Mouse (Mus musculus) testis, postnatal 14 days (tissue): ENCODE data around the gene Ska2.

Experiments used
- DNase-seq: peaks from one replicate; pipeline ENCODE4 v3.0.0; 2021; ENCODE audit warnings: low spot score

Gene Ska2

DNA sequence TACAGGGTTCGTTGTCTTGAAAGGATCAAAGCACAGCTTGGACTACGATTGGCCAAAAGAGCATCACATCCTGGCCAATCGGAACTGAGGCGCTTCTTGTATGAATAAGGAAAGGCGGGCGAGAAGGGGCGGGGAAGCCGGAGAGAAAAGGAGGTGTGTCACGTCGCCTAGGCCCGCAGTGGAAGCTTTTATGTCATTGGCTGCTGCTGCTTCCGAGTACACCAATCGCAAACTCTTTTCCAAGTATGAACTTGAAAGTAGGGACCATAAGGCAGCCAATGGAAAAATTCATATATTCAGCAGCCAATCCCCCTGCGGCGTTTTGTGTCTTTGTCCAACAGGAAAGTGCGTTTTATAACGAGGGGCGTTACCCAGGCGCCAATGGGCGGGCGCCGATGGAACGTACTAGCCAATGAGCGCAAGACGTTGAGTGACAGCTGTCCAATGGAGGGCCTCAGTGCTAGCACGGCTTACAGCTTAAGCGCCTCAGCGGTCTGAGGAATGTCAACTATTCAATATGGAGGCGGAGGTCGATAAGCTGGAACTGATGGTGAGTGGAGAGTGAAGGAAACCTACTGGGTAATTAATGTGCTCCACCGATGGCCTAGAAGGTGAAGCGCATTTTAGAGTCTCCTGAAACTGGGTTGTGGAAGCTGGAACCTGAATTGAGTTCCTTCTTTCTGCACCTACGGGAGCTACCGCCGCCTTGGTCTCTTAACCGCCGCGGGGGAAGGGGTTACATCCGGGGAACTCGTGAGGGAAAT lies at the start of gene Ska2:
TSS of gene Ska2 (plus strand) at position 480 of the 764 bp plus-strand sequence.
- peak; percentile 99 for DNase-seq

DNA sequence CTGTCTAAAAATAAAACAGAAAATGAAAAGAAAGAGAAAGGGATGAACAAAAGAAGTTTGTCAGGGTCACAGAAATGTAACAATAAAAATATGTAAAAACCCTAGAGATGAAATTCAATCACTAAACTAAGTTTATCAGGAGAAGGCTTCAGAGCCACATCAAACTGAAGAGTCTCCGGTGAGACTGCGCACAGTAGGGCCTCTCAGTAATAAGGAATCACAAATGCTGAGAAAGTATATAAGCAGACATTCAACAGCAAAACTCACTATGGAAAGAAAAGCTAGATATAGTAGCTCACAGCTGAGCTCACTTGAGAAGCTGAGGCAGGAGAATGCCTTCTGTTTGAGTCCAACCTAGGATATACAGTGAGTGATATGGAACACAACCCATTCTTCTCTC lies 48.6 kb upstream of the Ska2 start:
- DNase-seq: no peak

DNA sequence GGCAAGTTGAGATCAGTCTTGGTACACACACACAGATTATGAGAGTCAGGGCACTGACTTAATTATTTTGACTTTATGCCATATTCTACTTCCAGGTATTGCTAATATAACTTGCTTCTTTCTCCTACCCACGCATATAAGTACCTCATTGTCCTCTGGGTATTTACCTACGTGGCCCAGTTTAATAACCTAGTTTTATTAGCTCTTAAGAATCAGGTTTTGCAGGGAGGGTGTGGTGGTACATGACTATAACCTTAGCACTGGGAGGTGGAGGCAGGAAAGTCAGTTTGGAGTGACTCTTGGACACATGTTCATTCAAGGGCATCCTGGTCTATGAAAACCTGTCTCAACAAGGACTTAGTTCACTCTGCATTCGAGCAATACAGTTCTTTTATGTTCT lies 46.9 kb upstream of the Ska2 start:
- DNase-seq: no peak

DNA sequence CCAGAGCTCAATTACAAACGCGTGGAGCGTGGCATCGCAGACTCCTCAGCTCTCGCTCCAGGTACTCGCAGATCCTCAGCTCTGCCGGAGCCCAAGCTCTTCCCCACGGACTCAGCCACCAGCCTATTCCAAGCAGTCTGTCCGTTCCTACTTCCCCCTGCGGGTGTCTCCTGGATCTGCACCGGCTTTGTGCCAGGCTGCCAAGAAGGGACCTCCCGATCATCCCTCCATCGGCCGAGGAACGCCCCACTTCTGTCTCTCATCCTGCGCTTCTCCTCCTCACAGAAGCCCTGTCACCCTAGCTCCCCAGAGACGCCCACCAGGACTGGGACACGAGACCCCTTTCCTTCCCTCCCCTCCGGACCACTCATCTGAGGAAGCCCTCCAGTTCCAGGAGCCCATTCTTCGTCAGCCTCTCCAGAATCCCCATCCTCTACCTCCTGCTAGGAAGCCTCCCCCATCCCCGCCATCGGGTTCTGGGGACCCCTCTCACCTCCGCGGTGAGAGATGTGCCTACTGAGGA lies 35.6 kb upstream of the Ska2 start:
- peak; percentile 62 for DNase-seq

DNA sequence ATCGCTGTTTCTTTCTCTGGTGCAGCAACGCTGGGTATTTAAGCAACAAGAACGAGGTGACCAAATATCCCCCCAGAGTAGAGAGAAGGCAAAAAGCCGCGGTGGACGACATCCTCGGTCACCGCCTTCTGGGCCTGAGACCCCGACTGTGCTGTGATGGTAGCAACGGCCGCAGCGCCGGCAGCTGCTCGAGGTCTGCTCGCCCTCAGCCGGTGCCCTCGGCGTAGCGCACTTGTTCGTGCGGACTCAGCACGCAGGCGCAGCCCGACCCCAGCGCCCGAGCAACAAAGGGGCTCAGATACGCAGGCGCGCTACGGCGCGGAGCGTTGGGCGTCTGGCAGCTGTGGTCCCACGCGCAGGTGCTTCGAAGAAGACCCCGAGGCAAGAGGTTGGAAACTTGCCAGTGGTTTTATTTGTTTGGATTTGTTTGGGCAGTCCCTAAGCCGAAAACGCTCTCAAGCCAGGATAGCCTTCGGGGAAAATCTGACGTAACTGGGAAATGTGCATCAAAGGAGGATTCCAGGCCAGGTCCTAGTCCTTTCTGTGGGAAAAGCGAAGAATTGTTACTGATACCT lies 35.1 kb upstream of the Ska2 start, which contains the start of gene Gdpd1:
TSS of gene Gdpd1 (minus strand) at position 197 of the 575 bp plus-strand sequence.
- peak; percentile 93 for DNase-seq

DNA sequence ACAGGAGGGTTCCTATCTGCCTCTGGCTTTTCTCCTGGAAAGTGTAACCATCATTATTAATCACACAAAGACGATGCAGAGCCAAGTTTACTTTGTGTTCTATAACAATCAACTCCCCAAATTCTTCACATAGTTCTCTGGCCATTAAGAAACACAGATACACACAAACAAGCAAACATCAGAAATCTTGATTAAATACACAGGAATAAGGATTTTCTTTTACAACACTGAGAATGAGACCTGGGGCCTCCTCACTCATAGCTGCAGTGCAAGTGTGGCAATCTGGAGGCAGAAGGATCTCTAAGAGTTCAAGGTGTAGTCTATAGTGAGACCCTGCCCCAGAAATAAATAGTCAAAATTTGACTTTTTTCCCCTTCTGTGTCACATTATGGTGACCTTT lies 25.3 kb upstream of the Ska2 start:
- DNase-seq: no peak

DNA sequence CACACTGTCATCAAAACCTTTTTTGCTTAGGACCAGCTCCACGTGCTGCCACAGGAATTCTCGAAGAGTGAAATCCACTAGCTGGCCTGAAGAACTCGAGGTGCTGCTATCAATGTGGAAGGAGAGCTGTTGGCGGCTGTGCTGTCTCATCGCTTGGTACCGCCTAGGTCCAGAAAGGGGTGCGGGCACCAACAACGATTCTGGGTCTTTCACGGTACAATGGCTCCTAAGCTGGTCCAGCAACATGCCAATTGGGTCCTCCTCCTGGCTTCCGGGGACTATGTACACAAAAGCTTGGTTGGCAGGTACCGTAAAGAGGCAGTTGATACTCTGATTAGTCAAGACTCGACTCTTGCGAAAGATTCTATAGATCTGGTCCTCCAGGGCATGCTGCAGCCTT lies 23.6 kb upstream of the Ska2 start:
- no peak for DNase-seq

DNA sequence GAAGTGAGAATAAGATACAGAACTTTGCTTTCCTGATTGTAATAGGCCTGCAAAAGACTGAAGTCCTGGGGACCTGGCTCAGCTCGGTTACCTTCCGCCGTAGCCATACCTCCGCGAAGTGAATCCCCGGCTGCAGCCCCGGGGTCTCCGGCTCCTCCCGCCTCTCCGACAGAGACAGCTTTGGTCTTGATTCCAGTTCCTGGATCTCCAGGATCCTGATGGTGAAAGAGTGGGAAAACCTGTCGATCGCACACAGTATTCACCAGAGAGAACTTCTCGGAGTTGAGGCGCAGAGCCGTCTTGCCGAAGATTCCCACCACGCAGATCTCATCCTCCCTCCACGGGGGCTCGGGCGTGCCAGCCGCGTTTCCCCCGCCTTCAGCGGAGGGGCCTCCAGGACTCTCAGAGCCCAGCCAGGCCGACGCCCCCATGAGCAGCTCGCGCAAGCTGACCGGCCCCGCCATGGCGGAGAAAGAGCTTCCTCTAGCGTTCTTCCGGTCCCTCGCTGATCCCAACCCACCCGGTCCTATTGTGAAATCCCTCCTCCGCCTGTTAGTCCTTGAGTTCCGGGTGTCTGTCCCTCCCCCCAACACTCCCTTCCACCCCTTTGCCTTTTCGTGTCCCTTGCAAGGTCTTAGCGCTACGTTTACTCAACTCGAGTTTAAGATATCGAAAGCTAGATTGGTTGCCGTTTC lies 22.6 kb upstream of the Ska2 start, which contains the start of gene Smg8:
TSS of gene Smg8 (minus strand) at position 485 of the 695 bp plus-strand sequence.
- DNase-seq: peak; percentile 88

DNA sequence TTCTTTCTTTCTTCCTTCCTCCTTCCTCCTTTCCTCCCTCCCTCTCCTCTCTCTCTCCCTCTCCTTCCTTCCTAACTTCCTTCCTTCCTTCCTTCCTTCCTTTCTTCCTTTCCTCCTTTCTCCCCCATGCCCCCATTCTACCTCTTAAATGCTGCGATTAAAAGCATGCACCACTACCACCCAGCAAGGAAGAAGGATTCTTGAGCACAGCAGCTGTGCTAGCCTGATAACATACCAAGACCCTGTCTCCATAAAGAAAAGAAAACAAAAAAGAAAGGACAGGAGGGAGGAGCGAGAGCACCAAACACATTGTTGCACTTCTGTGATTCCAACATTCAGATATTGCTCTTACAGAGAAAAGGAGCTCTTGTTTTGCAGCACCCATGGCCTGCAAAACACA lies 21.9 kb upstream of the Ska2 start:
- DNase-seq: no peak

DNA sequence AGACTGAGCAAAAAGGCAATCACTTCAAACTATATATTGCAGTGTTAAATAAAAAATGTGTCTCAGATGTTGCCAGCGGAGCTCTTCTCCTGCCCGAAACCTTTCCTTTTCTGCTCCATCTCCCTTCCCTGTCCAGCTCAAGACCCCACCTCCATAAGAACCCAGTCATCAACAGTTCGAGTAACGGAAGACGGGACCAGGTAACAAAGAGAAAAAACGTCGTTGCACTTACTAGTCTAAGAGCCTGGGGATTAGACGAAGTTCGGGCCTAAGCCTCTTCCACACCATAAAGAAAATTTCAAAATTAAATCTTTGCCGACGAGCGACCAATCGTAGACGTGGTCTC lies 652 bp upstream of the Ska2 start, which contains the start of gene Prr11:
TSS of gene Prr11 (minus strand) at position 300 of the 346 bp plus-strand sequence.
- no peak for DNase-seq

DNA sequence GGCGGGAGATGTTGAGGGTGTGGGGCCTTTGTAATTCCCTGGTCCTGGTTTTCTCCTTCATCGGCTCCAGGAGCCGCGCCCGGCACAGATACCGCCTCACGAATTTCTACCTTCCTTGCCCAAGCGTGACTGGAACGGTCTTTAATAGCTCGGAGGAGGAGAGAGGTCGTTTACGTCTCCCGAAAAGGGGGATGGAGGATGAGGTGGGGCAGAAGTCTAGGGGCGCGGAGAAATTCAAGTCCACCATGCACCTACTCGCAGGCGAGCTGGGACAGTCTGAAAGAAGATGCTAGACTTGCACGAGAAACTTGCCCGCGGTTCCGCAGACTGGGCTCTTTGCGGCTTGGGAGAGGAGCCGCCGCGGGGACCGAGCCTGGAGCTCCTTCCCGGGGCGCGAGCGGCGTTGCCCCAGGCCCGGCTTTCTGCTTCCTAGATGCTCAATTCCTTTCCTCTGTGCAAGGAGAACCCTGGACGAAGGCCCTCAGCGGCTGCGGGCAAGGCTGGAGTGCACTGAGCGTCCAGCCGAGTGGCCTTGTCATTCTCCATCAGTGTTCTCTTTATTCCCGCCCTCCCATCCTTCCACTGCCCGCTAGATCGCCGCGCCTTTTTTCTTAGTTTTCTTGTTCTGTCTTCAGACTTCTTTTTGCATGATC lies 611 bp downstream of the Ska2 start:
- peak; percentile 66 for DNase-seq

DNA sequence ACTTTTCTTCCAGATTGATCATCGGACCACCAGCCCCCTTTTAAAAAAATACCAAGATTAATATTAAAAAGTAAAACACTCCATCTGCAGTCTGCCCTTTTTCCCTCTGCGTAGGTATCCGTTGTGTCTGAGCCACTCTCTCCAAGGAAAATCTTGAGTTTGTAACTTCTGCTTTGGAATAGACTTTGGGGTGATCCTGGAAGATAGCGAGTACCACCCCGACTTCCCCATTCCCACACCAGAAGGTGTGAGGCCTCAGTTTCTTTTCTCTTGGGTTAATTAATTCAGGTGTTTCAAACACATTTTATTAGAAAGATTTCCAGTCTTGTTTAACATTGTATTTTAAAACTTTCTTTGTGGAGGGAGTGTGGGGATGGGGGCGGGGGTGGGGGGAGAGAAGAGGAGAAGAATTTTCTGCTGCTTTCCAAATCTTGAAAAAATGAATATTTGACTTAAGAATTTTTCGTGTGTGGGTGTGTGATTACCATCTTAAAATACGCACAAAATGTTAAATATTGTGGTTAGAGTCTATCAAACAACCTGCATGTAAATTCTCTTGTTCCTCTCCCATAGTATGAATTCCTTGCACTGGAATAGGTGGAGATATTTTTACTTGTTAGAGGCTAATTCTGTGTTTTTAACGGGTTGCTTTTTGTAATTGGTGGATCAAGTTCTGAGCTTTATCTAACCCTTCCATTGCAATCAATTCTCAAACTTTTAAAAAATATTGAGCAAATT lies 1.3 kb downstream of the Ska2 start:
- no peak for DNase-seq

DNA sequence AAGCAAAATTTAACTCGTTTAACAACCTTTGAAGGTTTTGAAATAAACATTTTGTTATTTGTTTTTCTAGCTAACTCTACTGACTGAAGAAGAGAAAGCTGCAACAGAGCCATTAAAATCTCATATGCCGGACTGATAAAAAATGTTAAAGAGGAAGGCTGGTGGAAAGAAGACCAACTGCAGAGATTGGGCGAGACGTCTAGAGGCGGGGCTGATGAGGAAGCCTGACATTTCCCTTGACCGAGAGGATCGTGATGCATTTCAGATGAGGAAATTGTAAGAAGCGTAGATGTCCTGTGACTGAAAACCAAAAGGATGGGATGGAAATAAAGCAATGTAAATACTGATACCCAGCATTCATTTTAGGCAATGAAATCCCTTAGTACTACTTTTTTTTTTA lies 12.8 kb downstream of the Ska2 start:
- DNase-seq: no peak

DNA sequence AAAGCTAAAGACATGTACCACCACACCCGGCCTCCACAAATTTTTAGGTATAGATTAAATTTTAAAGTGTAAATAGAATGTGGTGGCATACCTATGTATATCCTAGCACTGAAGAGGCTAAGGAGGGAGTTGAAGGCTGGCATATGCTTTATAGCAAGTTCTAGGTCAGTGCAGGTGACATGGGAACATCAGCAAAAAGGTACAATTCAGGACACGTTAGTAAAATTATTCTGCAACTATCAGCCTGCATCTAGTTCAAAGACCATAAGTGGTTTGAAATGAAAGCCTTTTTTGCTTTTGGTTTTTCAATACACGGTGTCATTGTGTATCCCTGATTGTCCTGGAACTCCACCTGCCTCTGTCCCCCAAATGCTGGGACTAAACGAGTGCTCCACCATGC lies 16.5 kb downstream of the Ska2 start:
- DNase-seq: no peak

DNA sequence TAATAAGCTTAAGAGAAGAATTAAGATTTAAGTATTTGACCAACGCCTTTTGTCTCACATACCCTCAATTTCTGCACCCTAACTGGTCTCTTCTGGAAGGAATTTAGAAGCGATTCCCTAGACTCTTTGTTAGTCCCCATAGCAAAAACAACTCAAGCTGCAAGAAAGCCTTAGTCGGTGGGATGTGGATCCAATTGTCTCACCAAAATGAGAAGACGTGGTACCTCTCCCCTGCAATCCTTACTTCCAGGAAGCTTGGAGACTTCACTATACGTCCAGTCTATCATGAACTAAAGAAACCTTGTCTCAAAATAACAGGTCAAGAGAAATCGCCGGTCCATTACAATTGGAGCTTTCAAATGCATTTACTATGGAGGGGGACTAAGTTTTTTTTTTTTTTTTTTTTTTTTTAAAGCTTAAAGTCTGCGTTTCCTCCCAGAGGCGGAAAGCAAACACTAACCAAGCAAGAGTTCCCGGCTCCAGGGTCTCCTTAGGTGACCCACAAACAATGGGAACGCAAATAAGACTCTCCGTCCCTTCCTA lies 17.3 kb downstream of the Ska2 start:
- no peak for DNase-seq

DNA sequence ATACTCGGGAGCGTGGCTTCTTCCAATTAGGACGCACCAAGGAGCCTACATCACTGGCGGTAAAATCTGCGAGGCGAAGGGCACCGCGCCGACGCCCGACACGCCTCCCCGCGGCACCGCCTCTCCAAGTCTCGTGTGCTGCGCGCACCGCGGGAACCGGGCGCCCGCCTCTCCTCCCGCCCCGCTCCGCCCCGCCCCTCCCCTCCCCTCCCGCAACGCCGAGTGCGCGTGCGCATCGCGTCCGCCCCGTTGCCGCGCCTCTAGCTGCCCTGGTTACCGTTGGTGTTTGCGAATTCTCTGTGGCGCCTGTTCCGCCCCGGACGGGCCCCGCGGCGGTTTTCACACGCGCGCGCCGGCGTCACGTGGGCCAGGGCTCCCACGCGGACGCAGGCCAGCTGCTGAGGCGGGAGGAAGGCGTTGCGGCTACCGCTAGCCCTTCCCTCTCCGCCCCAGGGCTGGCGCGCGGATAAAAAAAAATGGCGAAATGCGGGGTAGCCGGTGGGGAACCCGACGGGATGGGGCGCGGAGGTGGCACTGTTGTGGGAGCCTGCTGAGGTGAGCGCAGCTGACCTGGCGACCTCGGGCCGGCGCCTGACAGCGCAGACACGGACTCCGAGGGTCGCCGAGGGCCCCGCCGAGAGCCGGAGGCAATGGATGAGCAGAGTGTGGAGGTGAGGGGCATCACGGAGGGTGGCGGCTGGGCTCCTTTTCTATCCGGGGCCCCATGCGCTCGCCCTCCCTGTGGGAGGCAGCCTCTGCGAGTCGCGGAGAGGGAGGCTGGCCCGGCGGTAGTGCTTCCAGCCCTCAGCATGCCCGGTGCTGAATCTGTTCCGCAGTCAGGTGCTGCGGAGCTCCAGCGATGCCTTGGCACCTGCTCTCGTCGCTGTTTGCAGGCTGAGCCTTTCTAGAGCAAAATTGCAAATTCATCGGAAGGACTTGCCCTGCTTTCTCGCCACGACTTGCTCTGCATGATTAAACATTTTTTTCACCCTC lies 18.1 kb downstream of the Ska2 start, which contains the start of gene Trim37:
TSS of gene Trim37 (plus strand) at position 254 of the 993 bp plus-strand sequence.
- DNase-seq: peak; percentile 90

DNA sequence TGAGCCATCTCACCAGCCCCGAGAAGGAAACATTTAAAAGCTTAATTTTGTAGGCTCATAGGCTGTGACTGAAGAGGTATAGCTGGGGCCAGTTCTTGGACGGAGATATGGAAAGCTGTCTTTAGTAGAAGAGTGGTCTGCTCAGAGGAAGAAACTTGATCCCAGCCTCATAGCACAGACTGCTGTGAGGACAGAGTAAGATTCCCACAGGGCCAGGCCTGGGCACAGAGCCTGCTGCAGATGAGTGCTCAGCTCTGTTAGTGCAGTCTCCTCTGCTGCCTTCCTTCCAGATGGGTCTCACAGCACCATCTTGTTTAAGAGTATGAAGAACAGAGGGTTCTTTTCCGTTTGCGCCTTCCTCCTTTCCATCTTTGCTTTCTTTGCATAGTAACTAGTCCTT lies 27.2 kb downstream of the Ska2 start:
- DNase-seq: no peak

DNA sequence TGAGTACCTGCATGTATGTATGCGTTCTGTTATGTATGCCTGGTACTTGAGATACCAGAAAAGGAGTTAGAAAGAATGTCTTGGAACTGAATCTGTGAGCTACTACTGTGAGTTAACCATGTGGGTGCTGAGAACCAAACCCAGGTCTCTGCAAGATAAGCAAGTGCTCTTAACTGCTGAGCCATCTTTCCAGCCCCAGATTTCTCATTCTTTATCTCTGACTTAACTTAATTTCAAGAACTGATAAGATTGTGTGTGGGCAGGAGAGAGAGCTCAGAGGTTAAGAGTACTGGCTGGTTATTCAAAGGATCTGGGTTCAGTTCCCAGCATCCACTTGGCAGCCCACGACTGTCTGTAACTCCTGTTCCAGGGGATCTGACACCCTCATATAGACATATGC lies 49.0 kb downstream of the Ska2 start:
- DNase-seq: no peak

DNA sequence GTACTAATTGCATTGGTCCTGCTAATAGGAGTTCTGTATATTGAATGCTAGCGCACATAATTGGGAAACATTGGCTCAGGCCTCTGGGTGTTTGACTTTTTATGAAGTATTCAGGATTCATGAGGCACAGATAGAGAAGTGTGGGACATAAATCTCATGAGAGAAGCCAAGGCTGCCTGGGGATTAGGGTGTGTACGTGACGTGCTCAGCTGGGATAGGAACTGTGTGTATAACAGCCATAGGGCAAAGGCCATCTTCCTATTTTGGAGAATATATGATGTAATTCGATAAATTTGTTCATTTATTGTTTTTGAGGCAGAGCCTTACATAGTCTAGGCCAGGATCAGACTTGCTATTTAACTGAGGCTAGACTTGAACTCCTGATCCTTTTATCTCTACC lies 53.7 kb downstream of the Ska2 start:
- no peak for DNase-seq

DNA sequence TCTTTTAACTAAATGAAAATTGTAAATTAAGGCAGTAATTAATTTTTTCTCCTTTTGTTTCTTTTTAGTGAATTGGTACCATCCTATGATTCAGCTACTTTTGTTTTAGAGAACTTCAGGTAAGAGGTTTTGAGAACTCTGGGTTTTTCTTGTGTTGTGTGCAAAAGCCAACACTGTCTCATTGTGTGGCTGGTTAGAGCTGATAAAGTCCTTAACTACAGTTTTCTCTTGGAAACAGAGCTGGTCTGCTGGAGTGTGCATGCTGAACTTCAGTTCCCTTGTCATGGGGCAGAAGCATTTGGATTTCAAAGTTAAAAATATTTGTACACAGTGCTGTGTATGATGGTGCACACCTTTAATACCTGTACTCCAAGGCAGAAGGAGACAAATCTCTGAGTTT lies 54.7 kb downstream of the Ska2 start:
- DNase-seq: no peak
